Mouse (Mus musculus) hindbrain, embryonic 11.5 days (tissue): Measurements from ENCODE around the gene Slc35b1. TPM values are rescaled to one million over a fixed set of nuclear protein-coding genes. Genes with fewer than 3 reads are reported as not detected.

Experiments
- ATAC-seq: fragments of 200-750 bp; cut with Nextera tagmentation; 2 replicates; pipeline ENCODE4 v1.8.0; 2017; ENCODE audit warnings: mild to moderate bottlenecking, moderate TSS enrichment, moderate library complexity; ENCODE audit not compliant: low FRiP score
- DNase-seq: peaks from one replicate; pipeline ENCODE4 v3.0.0-alpha.2; 2015; ENCODE audit warnings: low spot score
- H3K27ac ChIP-seq: fragments of 300-500 bp; sonication (generic); 2 replicates; pipeline ENCODE4 v1.5.1; 2014; ENCODE audit warnings: mild to moderate bottlenecking, low read depth, low read length
- H3K27me3 ChIP-seq: fragments of 300-500 bp; sonication (generic); 2 replicates; pipeline ENCODE4 v1.6.1; 2014; ENCODE audit warnings: mild to moderate bottlenecking, low read length, moderate library complexity, mixed read lengths; ENCODE audit not compliant: control insufficient read depth, insufficient read depth
- H3K36me3 ChIP-seq: fragments of 300-500 bp; sonication (generic); 2 replicates; pipeline ENCODE4 v1.6.1; 2014; ENCODE audit warnings: mild to moderate bottlenecking, low read length, moderate library complexity, mixed read lengths; ENCODE audit not compliant: control insufficient read depth, insufficient read depth
- H3K4me1 ChIP-seq: fragments of 300-500 bp; sonication (generic); replicated peaks from 2 replicates; pipeline ENCODE4 v1.6.1; 2014; ENCODE audit warnings: low read length, mixed read lengths; ENCODE audit not compliant: control insufficient read depth, insufficient read depth
- H3K4me2 ChIP-seq: fragments of 300-500 bp; sonication (generic); replicated peaks from 2 replicates; pipeline ENCODE4 v1.6.1; 2014; ENCODE audit warnings: mild to moderate bottlenecking, low read depth, low read length
- H3K4me3 ChIP-seq: fragments of 300-500 bp; sonication (generic); 2 replicates; pipeline ENCODE4 v1.5.1; 2014; ENCODE audit warnings: low read depth, low read length
- H3K9ac ChIP-seq: fragments of 300-500 bp; sonication (generic); 2 replicates; pipeline ENCODE4 v1.6.1; 2014; ENCODE audit warnings: low read depth, low read length
- H3K9me3 ChIP-seq: fragments of 300-500 bp; sonication (generic); 2 replicates; pipeline ENCODE4 v1.6.1; 2016; ENCODE audit warnings: low read length; ENCODE audit not compliant: control insufficient read depth
- WGBS: fragments of 180-500 bp; shearing (Covaris S2); extraction: QIAGEN DNeasy Blood & Tissue Kit; methylation state at CpG from one replicate; pipeline ENCODE4 v1.1.7; 2014; 5-methylcytosine and 5-hydroxymethylcytosine counted together
- polyA plus RNA-seq: library from polyadenylated mRNA; unstranded; fragments of >200 nt; fragmentation: Nextera tagmentation; extraction: Ambion mirVana; gene quantifications from 2 replicates; pipeline ENCODE4 v1.2.1, GENCODE M21; 2014

Slc35b1 gene
- polyA plus RNA-seq, 1 experiment from 2014 or later = 143 TPM

GRCm38 (mm10) chr11:95356469-95357273, 27.8 kb upstream of the Slc35b1 start:
- Histone ChIP-seq H3K27me3 (no peaks in the 10 kb centered on the region), H3K27ac (no peak overlapping the region), H3K9me3 (no peaks in the 10 kb centered on the region), H3K4me1 (no peaks in the 10 kb centered on the region), H3K36me3 (no peaks in the 10 kb centered on the region), H3K9ac (no peak overlapping the region), H3K4me2 (no peak overlapping the region), H3K4me3 (no peak overlapping the region)
- no peak for ATAC-seq
- no peak for DNase-seq
- 86% methylated on average over 17 of the region's 17 CpGs for WGBS

DNA sequence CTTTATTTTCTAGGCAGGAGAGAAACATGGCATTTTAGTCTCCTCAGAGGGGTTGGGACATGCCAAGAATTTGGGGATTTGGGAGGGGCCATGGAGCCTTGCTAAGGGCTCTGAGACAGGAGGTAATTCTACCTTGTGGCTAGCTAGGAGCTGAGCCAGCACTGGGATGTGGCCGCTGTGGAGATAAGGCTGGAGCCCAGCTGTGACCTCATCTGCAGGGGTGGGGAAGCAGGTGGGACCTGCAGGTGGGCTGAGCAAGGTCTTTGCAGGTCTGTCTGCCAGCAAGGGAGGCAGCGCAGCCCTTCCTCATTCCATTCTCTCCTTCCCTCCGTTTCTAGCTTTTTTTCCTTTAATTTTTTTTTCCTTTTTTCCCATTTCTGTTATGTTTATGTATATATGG, 26.2 kb upstream of the Slc35b1 start:
- Histone ChIP-seq H3K9me3 (no peaks in the 10 kb centered on the region), H3K4me1 (no peaks in the 10 kb centered on the region), H3K4me2 (no peak overlapping the region), H3K9ac (no peak overlapping the region), H3K4me3 (no peak overlapping the region), H3K27me3 (no peaks in the 10 kb centered on the region), H3K27ac (no peak overlapping the region), H3K36me3 (no peaks in the 10 kb centered on the region)
- ATAC-seq (no peak), DNase-seq (no peak)
- 57% methylated on average over 3 of the region's 3 CpGs for WGBS

DNA sequence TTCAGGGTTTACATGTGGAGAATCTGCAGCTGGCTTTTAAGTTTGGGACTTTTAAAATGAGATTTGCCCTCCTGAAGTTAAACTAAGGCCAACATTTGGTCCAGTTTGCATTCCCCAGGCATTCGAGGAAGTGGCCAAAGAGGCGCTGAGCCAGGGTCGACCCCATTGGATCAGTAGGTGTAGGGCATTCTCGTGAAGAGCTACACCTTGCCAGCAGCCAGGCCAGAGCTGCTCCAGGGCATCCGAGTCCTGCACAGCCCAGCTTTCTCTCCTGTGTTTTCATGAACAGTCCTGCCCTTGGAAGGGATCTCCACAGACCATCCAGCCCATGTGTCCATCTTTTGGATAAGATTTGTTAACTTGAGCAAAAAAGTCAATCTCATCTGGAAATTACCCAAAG, 20.1 kb upstream of the Slc35b1 start:
- no peaks in the 10 kb centered on the region for H3K9me3 ChIP-seq
- WGBS = 86% methylated on average over 5 of the region's 5 CpGs

DNA sequence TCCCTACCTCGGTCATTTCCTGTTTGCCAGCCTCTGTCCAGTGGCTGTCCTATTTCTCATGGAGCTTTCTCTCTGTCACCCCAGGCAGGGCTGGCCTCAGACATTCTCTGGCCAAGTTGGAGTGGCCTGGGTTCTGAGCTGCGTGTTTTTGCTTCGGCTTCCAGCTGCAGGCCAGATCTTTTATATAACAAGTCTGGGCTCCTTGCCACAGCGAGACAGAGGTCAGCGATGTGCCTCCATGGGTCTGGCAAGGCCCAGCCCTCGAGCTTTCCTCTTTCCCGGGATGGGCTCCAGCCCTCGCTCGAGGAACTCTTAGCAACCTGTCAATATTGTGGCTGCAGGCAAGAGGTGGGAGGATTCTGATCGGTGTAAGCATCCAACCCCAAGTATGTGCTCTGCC, 18.9 kb upstream of the Slc35b1 start:
- H3K9me3 ChIP-seq = no peaks in the 10 kb centered on the region
- DNase-seq (no peak), ATAC-seq (no peak)
- H3K27me3 ChIP-seq = no peaks in the 10 kb centered on the region
- H3K36me3 ChIP-seq = no peaks in the 10 kb centered on the region
- H3K4me1 ChIP-seq = no peaks in the 10 kb centered on the region
- H3K9ac ChIP-seq = no peak overlapping the region
- no peak overlapping the region for H3K27ac ChIP-seq
- H3K4me2 ChIP-seq = no peak overlapping the region
- H3K4me3 ChIP-seq = no peak overlapping the region
- WGBS = 88% methylated on average over 10 of the region's 10 CpGs

More for the DNA sequence above, 20.1 kb upstream of the Slc35b1 start:
- Histone ChIP-seq H3K4me1 (no peaks in the 10 kb centered on the region), H3K4me2 (no peak overlapping the region), H3K9ac (no peak overlapping the region), H3K36me3 (no peaks in the 10 kb centered on the region), H3K27me3 (no peaks in the 10 kb centered on the region), H3K27ac (no peak overlapping the region), H3K4me3 (no peak overlapping the region)
- DNase-seq (no peak), ATAC-seq (no peak)

DNA sequence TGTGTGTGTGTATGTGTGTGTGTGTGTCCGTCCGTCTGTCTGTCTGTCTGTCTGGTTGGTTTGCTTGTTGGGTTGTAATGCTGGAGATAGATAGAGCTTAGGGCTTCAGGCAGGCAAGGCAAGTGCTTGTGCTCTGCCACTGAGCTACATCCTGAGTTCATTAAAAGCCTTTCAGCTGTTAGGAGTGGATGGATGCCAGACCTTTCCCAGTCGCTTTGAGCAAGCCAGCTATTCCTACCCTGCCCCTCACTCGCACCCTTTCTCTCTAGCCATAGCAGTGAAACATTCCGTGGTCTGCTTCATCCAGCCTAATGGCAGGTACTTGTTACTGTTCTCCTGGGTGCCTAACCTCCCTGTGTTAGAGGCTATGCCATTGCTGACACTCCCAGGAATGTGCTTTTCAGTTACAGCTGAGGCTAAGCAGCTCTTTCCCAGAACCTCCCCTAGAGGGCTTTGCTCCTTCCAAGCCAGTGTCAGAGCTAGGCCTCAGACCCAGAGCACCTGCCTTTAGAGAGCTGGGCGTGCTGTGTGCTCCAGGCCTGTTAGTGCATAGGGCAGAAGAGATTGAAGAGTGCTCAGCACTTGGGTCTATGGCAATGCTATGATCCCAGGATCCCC, 18.1 kb upstream of the Slc35b1 start:
- Histone ChIP-seq H3K4me3 (no peak overlapping the region), H3K27me3 (no peaks in the 10 kb centered on the region), H3K27ac (no peak overlapping the region), H3K9ac (no peak overlapping the region), H3K9me3 (no peaks in the 10 kb centered on the region), H3K36me3 (no peaks in the 10 kb centered on the region), H3K4me1 (no peaks in the 10 kb centered on the region), H3K4me2 (no peak overlapping the region)
- DNase-seq (no peak), ATAC-seq (no peak)
- WGBS = 91% methylated on average over 6 of the region's 6 CpGs

GRCm38 (mm10) chr11:95367011-95367735, 17.3 kb upstream of the Slc35b1 start:
- H3K36me3 ChIP-seq = no peaks in the 10 kb centered on the region
- no peak overlapping the region for H3K4me2 ChIP-seq
- H3K27ac ChIP-seq = no peak overlapping the region
- no peaks in the 10 kb centered on the region for H3K9me3 ChIP-seq
- H3K27me3 ChIP-seq = no peaks in the 10 kb centered on the region
- H3K4me3 ChIP-seq = no peak overlapping the region
- no peak for DNase-seq
- WGBS = 84% methylated on average over 8 of the region's 8 CpGs
- no peaks in the 10 kb centered on the region for H3K4me1 ChIP-seq
- no peak for ATAC-seq
- no peak overlapping the region for H3K9ac ChIP-seq

DNA sequence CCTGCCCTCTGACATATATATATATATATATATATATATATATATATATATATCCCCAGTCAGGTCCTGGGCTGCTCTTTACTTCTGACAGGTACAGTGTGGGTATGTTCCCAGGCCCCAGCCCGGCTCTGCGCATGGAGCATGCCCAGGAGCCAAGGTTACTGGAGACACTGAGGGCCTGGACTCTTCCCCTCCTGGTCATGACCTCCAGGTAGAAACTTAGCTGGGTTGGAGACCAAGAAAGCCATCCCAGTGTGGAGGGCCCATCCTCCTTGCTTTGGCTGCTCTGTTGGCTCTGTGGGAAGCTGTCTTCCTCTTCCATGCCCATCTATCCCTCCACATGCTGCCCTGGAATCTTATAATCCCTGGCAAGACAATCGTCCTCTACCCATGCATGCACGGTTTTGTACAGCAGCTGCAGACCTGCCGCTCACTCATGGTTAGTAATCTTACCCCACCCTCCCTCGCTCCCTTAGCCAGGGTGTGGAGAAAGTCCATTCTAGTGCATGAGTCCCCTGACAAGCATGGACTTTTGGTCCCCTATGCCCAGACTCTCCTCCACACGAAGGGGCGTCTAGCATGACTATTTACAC, 16.2 kb upstream of the Slc35b1 start:
- no peaks in the 10 kb centered on the region for H3K9me3 ChIP-seq
- no peak overlapping the region for H3K4me2 ChIP-seq
- H3K27me3 ChIP-seq = no peaks in the 10 kb centered on the region
- WGBS = 89% methylated on average over 8 of the region's 8 CpGs
- H3K27ac ChIP-seq = no peak overlapping the region
- DNase-seq (no peak), ATAC-seq (no peak)
- H3K36me3 ChIP-seq = no peaks in the 10 kb centered on the region
- no peak overlapping the region for H3K4me3 ChIP-seq
- H3K4me1 ChIP-seq = no peaks in the 10 kb centered on the region
- no peak overlapping the region for H3K9ac ChIP-seq

DNA sequence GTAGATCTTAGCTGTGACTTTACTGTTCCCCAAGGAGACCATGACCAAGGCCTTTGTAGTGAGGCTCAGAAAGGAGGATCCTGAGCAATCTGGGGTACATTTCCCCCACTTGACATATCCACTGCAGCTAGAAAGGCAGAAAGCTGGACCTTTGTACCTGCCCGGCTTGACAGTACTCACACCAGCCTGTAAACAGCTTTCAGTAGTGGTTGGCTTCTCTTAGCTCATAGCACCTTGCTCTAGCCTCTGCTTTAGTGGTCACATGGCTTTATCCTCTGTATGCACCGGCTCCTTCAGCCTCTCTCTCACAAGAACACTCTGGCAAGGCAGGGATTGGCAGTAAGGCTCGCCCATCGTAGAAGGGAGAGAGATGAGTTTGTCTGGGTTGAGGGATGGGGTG, 15.6 kb upstream of the Slc35b1 start:
- H3K4me3 ChIP-seq = no peak overlapping the region
- no peaks in the 10 kb centered on the region for H3K9me3 ChIP-seq
- no peak overlapping the region for H3K27ac ChIP-seq
- no peak for DNase-seq
- 92% methylated on average over 4 of the region's 4 CpGs for WGBS
- no peak overlapping the region for H3K9ac ChIP-seq
- no peaks in the 10 kb centered on the region for H3K36me3 ChIP-seq
- no peak overlapping the region for H3K4me2 ChIP-seq
- H3K4me1 ChIP-seq = no peaks in the 10 kb centered on the region
- no peak for ATAC-seq
- H3K27me3 ChIP-seq = no peaks in the 10 kb centered on the region
